Mouse (Mus musculus) spleen, adult 2 months (tissue): ENCODE data around the gene Gm10197.

Experiments
- CTCF ChIP-seq: fragments of 200-500 bp; IDR thresholded peaks from 2 replicates; pipeline ENCODE4 v1.5.1; 2011; ENCODE audit warnings: mild to moderate bottlenecking, inconsistent platforms; ENCODE audit not compliant: insufficient read depth, insufficient read length, insufficient replicate concordance; ENCODE audit errors: extremely low read depth
- POLR2A ChIP-seq: fragments of 200-500 bp; IDR thresholded peaks from 2 replicates; pipeline ENCODE4 v1.6.1; 2011; ENCODE audit warnings: low read depth, low read length, inconsistent platforms

DNA sequence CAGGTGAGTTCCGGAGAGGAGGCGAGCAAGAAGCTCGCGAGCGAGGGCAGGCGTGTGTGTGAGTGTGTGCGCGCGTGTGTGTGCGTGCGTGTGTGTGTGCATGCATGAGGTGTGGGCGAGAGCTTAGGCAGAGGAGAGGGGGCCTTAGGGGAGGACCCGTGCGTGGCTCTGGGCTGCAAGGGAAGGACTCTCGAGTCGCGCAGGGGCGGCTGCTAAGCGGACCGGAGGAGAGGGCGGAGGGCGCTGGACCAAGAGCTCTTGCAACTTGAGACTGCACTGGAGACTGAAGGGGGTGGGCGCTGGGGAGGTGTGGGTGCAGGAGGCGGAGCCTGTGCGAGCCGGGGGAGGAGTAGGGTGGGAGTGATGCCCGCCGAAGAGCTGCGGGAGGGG lies 41.6 kb downstream of the Gm10197 start:
- TF ChIP-seq POLR2A (no peak), CTCF (no peak)
